Mouse (Mus musculus) embryo, embryonic 9.5 days (tissue): Measurements from ENCODE around the gene Gm28710.
A peak's percentile ranks its signal among the peaks of the same experiment; 100 is the strongest.

Source experiments
- DNase-seq: peaks from one replicate; pipeline ENCODE4 v3.0.0-alpha.2; 2017; ENCODE audit errors: extremely low spot score

Gm28710 gene

DNA sequence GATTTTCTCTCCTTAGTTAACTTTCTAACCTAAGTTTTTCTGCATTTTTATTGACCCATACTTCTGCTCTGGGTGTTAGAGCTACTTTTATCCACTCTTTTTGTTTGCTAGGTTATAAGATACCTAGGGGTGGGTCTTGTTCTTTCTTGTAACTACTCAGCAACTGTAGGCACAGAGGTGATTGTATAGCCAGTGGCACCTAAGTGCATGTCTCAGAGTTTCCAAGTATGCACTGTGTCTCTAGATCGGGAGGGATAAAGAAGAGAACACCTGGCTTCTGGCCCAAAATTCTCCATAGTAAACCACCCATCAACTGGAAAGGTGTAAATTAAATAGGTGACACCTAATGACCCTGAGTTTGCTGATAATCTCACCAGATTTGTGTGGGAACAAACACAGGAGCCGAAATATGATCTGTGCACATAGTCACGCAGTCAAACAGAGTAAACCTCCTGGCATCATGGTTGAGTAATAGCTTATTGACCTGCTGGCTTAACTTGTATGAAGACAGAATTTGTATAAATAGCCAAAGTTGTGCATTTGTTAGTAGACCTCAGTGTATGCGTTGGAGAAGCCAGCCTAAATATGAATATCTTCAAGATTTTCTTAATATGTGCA, at the start of gene Gm28710:
Gm28710 (plus strand) TSS at position 568 of the 618 bp plus-strand sequence.
- DNase-seq: no peak

- no peak for DNase-seq
Observed at GRCm38 (mm10) chr5:16777176-16777575, 14.4 kb upstream of the Gm28710 start.

- peak; percentile 20 for DNase-seq
Observed at GRCm38 (mm10) chr5:16778610-16779172, 12.9 kb upstream of the Gm28710 start.

DNA sequence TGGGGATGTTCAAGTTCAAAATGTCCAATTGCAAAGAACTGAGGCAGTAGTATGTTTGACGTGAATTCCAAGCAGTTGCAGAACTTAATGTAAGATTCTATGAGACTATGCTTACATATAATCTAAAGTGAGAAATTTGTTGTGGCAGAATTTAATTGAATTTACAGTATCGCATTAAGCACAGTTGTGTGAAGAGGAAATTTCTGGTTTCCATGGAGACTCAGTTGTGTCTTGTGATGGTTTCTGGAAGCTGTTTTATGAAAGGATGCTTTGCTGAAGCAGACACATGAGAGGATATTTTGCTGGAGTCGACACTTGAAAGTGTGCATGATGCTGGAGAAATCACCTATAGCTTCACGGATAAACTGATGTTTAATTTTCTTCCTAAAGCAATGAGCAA, 6.0 kb upstream of the Gm28710 start:
- no peak for DNase-seq

- DNase-seq: no peak
Observed at GRCm38 (mm10) chr5:16794972-16795371, 3.4 kb downstream of the Gm28710 start.

DNA sequence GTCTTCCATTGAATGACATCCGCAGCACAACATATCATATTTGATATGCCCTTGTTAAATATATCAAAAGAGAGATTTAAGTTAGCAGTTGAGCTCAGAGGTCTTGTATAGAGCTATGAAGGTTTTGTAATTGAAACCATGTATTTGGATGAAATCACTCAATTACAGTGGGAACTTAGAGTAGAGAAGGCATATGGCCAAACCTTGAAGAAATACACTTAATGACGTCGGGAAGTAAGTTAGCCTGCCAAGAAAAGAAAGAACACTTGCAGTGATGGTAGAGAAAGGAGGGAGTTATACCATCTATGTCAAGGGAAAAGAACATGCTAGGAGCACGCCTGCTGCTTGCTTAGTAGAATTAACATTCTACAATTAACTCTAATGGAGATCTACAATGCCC, 11.1 kb downstream of the Gm28710 start:
- DNase-seq: no peak

- DNase-seq: no peak
Observed at GRCm38 (mm10) chr5:16838991-16839390, 47.4 kb downstream of the Gm28710 start.

DNA sequence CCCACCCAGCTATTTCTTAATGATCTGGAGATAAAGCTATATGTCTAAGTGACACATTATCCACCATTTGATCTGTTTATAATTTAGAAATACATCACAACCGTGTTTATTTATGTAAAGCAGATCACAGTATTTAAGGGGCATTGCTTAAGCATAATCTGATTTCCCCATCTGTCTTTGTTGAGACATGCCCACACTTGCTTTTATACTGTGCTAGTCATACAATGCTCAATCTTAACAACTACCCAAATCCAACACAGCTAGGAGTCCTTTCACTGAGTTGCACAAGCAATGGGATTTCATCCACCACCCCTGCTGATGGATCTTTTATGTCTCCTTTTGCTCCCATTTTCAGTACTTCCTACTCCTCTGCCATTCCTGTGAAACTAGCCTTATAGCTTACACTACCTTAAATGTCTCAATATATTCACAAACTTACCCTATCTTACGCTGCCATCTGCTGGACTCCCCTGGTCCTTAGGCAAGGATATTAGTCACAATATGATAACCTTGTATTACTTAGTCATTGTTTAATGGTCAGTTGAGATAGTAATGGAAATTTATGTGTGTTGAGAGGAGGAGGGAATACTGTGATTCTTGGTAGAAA, 77.8 kb downstream of the Gm28710 start:
- DNase-seq: peak; percentile 43

- DNase-seq: no peak
Observed at GRCm38 (mm10) chr5:16894161-16894560, 102.6 kb downstream of the Gm28710 start.

DNA sequence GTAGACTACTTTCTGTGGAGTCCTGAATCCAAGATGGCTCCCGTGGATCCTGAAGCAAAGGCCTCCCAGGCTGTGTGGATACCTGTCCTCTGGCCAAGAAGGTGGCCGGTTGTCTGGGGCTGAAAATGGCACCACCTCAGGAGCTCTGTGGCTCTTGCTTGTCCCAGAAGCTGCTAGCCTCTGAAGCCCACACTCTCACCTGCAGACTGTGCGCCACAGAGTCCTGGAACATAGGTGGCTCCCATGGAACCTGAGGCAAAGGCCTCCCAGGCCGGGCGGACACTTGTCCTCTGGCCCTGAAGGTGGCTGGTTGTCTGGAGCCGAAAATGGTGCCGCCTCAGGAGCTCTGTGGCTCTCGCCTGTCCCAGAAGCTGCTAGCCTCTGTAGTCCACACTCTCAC, 128.2 kb downstream of the Gm28710 start:
- DNase-seq: no peak

DNA sequence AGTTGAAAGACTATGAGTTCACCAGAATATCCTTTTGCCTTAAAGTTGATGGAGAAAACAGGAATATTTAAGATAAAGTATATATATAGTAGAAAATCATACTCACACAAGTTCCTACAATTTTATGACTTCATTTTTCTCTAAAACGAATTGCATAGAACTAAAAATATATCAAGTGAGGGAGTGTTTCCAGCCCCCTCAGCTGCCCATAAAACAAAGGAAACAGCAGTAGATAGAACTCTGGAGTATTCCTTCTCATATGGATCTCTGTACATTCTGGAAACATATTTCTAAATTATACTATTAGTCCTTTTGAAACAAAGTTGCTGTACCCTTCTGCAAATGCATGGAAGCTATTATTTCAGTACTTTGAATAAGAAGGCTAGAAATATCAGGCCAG, 130.9 kb downstream of the Gm28710 start:
- no peak for DNase-seq
